Mouse (Mus musculus) kidney, adult 2 months (tissue): ENCODE results near the gene Srd5a1.

Experiments
- CTCF ChIP-seq: fragments of 200-500 bp; conservative IDR thresholded peaks from 2 replicates; pipeline ENCODE4 v1.5.1; 2011; ENCODE audit warnings: low read depth, mild to moderate bottlenecking, control low read depth, low read length, moderate library complexity, mixed read lengths; ENCODE audit not compliant: insufficient read depth, insufficient read length
- POLR2A ChIP-seq: fragments of 200-500 bp; IDR thresholded peaks from one replicate; pipeline ENCODE4 v1.6.1; 2011; ENCODE audit warnings: low read depth, low read length, control low read depth

DNA sequence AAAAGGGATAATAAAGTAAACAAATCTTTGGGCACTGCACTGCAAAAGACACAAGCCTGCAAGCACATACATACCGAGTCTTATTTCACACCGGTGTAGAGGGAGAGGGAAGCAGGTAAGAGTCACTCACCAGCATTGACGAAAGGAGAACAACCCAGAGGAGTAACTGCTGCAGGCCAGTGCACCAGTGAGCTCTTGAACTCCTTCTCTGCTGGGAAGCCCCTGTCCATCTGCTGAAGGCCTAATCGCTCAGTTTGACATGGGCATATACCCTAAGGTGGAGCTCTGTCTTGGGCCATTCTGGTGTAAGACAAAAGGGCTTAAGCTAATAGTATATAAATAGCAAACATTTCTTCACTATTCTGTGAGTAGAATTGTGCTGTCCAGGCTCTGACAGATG is 28.9 kb upstream of the Srd5a1 start:
- TF ChIP-seq POLR2A (no peak), CTCF (no peak)
